Mouse (Mus musculus): ENCODE measurements around the gene Fam227a.
"Not testable (repeated sequence)": the region's sequence is repeated elsewhere in the genome, so short reads cannot be mapped to it uniquely, and the experiment has no call there.

The Fam227a gene

GRCm38 (mm10) chr15:79683707-79684465, 25.1 kb upstream of the Fam227a start:
- DNase-seq: no peak

GRCm38 (mm10) chr15:79683146-79683545, 24.4 kb upstream of the Fam227a start:
- no peak for DNase-seq

DNA sequence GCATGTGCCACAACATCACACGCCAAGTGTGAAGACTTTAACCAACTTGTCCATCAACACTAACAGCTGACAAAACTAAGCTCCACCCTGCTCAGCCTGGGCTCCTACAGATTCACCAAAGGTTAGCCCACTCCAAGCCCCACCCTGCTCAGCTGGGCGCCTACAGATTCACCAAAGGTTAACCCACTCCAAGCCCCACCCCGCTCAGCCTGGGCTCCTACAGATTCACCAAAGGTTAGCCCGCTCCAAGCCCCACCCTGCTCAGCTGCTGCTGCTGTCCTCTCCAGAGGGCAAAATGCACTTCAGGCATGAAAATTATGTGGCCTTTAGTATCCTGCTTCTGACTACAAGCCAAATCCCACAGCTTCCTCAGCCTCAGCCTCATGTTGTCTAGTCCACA, 23.2 kb upstream of the Fam227a start:
- no peak for DNase-seq

GRCm38 (mm10) chr15:79677936-79678335, 19.2 kb upstream of the Fam227a start:
- DNase-seq: no peak

- not testable (repeated sequence) for DNase-seq
Observed at GRCm38 (mm10) chr15:79671828-79672348, 13.1 kb upstream of the Fam227a start.

GRCm38 (mm10) chr15:79670972-79671299, 12.2 kb upstream of the Fam227a start:
- no peak for DNase-seq

GRCm38 (mm10) chr15:79670249-79670971, 11.7 kb upstream of the Fam227a start, which contains the start of gene Tomm22:
Gene Tomm22, plus strand, starts transcription at chr15:79670861.
- DNase-seq: peak; percentile 92

- DNase-seq: no peak
Observed at GRCm38 (mm10) chr15:79669195-79669594, 10.4 kb upstream of the Fam227a start.

DNA sequence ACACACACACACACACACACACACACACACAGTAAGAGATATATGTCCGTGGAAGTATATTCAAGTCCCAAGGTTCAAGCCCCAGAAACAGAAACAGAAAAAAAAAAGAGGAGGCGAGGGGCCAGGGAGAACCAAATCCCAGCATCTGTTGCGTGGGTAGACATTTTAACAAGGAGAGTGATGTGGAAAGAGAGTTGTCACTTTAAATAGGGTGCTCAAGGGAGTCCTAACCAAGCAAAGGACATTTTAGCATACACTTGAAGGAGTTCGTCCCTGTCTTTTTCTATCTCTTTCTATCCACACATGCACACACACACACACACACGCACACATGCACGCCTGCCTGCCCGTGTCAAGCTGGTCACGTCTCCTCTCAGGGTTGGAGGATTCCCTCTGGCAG, 5.9 kb upstream of the Fam227a start:
- DNase-seq: no peak

GRCm38 (mm10) chr15:79661852-79662251, 3.1 kb upstream of the Fam227a start:
- peak; percentile 66 for DNase-seq

DNA sequence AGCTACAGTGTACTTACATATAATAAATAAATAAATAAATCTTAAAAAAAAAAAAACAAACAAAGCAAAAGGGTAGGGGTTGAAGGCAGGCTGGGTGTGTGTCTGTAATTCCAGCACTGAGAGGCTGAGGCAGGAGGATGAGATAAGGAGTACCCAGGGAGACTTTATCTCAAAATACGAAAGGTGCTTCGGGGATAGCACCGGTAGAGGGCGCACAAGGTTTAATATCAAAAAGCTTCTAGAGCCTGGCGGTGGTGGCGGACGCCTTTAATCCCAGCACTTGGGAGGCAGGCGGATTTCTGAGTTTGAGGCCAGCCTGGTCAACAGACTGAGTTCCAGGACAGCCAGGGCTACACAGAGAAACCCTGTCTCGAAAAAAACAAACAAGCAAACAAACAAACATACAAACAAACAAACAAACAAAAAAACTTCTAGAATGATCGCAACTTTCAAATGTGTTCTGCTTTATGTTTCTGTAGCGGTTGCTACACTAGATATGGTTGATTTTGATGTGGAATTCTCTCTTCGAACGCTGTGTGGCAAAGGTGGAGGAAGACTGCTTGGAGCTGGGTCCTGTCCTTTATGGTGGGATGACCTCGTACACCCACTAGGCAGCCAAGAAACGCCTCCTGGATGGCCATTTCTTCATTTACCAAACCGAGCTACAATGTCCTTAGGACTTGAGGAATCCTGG, 772 bp downstream of the Fam227a start:
- peak; percentile 88 for DNase-seq

DNA sequence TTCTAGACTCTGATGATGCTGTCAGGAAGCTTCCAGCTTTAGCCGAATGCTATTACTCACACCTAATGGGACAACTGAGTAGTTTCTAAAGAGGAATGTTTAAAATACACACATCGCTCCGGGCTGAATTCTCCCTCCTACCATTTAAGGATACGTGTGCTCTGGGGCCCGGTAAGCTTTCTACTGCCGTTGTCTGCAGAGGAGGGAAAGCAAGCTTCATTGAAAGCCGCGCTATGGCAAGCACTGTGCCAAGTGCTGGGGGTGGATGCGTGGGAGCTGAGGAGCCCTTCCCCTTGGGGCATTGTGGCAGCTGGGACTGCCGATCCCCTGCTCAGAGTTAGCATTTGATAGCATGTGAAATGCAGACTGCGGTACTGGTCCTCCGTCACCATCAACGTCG, 2.3 kb downstream of the Fam227a start:
- DNase-seq: no peak

GRCm38 (mm10) chr15:79651481-79651880, 7.3 kb downstream of the Fam227a start:
- DNase-seq: peak; percentile 19

DNA sequence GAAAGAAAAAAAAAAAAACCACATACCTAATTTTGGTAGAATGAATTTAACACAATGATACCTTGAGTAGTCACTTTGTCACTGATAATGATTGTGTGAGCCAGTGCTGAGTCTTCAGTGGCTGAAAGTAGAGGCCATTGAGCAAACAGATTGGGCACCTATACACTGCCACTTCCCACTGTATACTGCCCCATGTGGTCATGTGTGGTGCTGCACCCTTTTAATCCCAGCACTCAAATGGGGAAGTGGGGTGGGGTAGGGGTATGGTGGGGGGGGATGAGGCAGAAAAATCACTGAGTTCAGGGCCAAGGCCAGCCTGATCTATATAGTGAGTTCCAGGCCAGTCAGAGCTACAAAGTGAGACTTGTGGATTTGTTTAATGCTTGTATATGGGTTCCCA, 8.2 kb downstream of the Fam227a start:
- peak; percentile 70 for DNase-seq

DNA sequence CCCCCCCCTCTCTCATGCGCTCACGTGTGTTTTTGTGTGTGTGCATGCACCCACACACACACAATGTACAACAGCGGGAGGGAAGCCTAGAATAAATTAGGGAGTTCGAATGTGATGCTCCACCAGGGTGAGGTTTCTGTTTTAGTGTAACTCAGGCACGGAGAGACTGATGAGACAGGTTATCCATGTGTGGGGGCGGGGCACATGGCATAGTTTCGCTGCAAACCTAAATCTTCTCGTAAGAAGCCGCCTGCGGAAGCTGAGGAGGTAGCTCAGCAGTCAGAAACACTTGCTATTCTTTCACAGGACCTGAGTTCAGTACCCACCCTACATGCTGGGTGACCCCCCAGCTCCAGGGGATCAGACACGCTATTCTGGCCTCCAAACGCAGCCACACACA, 10.6 kb downstream of the Fam227a start:
- DNase-seq: no peak

DNA sequence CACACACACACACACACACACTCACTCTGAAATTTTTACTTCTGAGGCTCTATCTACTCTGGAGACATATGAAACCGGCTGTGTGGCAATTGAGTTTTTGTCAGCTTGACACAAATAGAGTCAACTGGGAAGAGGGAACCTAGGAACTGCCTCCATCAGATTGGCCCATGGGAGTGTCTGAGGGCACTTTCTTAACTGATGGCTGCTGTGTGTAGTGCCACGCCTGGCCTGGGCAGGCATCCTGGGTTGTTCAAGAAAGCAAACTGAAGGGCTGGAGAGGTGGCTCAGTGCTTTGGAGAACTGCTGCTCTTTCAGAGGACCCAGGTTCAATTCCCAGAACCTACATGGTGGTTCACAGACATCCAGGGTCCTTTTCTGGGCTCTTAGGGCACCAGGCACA, 13.3 kb downstream of the Fam227a start:
- no peak for DNase-seq

DNA sequence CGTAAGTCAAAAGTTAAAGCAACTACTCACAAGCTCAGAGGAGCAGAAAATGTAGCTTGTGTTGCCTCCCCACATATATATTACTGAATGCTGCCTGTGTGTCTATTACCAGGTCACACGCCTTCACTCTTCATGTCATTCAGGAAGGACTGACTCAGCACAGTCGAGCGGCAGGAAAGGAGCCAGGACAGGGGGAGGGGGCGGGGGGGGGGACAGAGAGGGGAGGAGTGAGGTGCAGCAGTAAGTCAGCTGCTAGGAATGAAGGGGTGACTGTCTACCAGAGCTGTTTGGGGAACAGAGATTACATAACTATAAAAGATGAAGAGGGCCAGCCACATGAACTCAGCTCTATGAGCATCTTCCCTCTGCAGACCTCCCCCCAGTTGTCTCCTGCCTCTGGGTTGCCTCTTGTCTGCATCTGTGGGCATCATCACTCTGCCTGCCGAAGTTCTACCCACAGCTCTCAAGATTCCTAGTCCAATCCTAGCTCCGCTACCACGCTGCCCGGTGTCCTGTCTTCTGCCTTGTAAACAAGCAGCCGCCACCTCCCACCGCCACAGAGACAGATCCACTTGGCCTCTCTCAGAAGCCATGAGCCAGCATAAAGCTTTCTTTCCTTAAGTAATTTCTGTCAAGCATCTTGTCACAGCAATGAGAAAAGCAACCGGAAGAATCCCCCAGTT, 17.5 kb downstream of the Fam227a start:
- no peak for DNase-seq

DNA sequence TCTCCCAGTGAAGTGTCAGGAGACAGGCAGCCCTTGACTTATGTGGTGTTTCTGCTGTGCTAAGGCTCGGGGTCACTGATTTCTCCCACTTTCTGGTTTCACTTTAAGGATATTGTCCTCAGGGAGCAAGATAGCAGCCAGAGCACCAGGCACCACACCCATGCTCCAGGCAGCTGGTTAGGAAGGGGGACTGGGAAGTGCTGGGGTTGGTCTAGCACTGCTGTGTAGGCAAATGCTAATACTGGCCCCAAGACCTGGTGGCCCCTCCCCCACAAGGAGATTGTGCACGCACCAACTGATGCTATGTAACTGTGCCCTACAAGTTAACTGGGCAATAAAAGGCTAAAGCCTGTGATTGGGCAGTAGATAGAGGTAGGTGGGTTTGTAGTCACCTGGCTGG, 28.3 kb downstream of the Fam227a start:
- no peak for DNase-seq

- DNase-seq: no peak
Observed at GRCm38 (mm10) chr15:79619770-79620414, 38.9 kb downstream of the Fam227a start.

GRCm38 (mm10) chr15:79618456-79618855, 40.3 kb downstream of the Fam227a start:
- no peak for DNase-seq

GRCm38 (mm10) chr15:79617135-79617534, 41.6 kb downstream of the Fam227a start:
- no peak for DNase-seq

DNA sequence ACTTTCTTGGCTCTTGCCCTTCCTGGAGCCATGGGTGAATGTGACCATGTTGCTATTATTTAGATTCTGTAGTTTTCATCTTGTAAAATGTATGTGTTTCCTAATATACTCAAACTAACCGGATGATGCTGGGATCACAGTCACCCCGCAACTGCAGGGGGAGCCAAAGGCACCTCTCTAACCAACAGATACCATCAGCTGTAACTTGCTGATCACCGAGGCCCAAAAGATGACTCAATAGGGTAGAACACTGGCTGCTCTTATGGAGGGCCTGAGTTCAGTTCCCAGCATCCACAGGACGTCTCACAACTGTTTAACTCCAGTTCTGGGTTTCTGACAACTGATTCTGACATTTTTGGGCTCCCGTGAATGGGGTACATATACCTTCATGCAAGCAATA, 42.0 kb downstream of the Fam227a start:
- DNase-seq: no peak

DNA sequence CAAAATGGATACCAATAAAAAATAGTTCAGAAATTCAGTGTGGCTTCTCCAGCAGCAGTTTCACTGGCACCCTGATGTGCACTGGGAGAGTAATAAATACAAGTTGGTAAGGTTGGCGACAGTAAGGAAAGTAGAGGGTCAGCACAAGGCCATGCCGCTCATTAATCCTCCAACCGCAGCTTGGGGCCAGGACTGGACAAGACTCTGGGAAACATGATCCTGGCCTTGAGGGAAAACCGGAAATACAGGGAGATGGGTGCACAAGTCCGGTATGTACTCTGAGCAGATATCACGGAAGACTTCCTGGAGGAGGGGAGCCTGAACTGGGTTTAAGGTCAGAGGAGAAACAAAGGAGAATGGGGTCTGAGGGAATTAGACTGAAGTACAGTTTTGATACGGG, 43.3 kb downstream of the Fam227a start:
- DNase-seq: no peak
